Mouse (Mus musculus) stomach, postnatal 0 days (tissue): ENCODE measurements around the gene Fgfr2.

Experiments used
- CTCF ChIP-seq: IDR thresholded peaks from 2 replicates; pipeline ENCODE4 v1.5.1; 2016; ENCODE audit warnings: antibody characterized with exemption, low read depth, mild to moderate bottlenecking, moderate library complexity
- EP300 ChIP-seq: optimal IDR thresholded peaks from 2 replicates; pipeline ENCODE3; 2016; ENCODE audit warnings: antibody characterized with exemption

- no peak for TF ChIP-seq CTCF
- TF ChIP-seq EP300, result no peak
These were observed 1789.6 kb downstream of the Fgfr2 start, which contains the start of gene Fam24a for GRCm38 (mm10) chr7:131333564-131333963.
